Mouse (Mus musculus) lung, embryonic 15.5 days (tissue): ENCODE measurements around the gene Slc22a1. TPM values are rescaled to one million over a fixed set of nuclear protein-coding genes. Genes with fewer than 3 reads are reported as not detected.

ENCODE experiments used
- ATAC-seq: fragments of 200-750 bp; cut with Nextera tagmentation; 2 replicates; pipeline ENCODE4 v1.8.0; 2017; ENCODE audit warnings: moderate number of reproducible peaks, borderline replicate concordance; ENCODE audit not compliant: low FRiP score, low TSS enrichment; ENCODE audit errors: extremely low read depth
- H3K27ac ChIP-seq: fragments of 300-500 bp; sonication (generic); 2 replicates; pipeline ENCODE4 v1.5.1; 2015; ENCODE audit warnings: moderate library complexity, mild to moderate bottlenecking, inconsistent platforms
- H3K27me3 ChIP-seq: fragments of 300-500 bp; sonication (generic); 2 replicates; pipeline ENCODE4 v1.6.1; 2015; ENCODE audit warnings: inconsistent platforms
- H3K36me3 ChIP-seq: fragments of 300-500 bp; sonication (generic); 2 replicates; pipeline ENCODE4 v1.6.1; 2015; ENCODE audit warnings: inconsistent platforms
- H3K4me1 ChIP-seq: fragments of 300-500 bp; sonication (generic); 2 replicates; pipeline ENCODE4 v1.6.1; 2015; ENCODE audit warnings: inconsistent platforms
- H3K4me2 ChIP-seq: fragments of 300-500 bp; sonication (generic); 2 replicates; pipeline ENCODE4 v1.6.1; 2015; ENCODE audit warnings: inconsistent platforms, mild to moderate bottlenecking, moderate library complexity
- H3K4me3 ChIP-seq: fragments of 300-500 bp; sonication (generic); 2 replicates; pipeline ENCODE4 v1.5.1; 2015; ENCODE audit warnings: mild to moderate bottlenecking, inconsistent platforms
- H3K9ac ChIP-seq: fragments of 300-500 bp; sonication (generic); 2 replicates; pipeline ENCODE4 v1.6.1; 2015; ENCODE audit warnings: inconsistent platforms
- H3K9me3 ChIP-seq: fragments of 300-500 bp; sonication (generic); 2 replicates; pipeline ENCODE4 v1.6.1; 2016; ENCODE audit warnings: inconsistent platforms
- whole genome bisulfite sequencing: fragments of 180-500 bp; shearing (Covaris S2); methylation state at CpG from one replicate; pipeline ENCODE4 v1.1.7; 2015; 5-methylcytosine and 5-hydroxymethylcytosine counted together
- polyA plus RNA-seq: library from polyadenylated mRNA; unstranded; fragments of >200 nt; fragmentation: Nextera tagmentation; extraction: Ambion mirVana; gene quantifications from 2 replicates; pipeline ENCODE4 v1.2.1, GENCODE M21; 2015

Slc22a1 gene
- polyA plus RNA-seq, 1 experiment from 2014 or later = 11.1 TPM

DNA sequence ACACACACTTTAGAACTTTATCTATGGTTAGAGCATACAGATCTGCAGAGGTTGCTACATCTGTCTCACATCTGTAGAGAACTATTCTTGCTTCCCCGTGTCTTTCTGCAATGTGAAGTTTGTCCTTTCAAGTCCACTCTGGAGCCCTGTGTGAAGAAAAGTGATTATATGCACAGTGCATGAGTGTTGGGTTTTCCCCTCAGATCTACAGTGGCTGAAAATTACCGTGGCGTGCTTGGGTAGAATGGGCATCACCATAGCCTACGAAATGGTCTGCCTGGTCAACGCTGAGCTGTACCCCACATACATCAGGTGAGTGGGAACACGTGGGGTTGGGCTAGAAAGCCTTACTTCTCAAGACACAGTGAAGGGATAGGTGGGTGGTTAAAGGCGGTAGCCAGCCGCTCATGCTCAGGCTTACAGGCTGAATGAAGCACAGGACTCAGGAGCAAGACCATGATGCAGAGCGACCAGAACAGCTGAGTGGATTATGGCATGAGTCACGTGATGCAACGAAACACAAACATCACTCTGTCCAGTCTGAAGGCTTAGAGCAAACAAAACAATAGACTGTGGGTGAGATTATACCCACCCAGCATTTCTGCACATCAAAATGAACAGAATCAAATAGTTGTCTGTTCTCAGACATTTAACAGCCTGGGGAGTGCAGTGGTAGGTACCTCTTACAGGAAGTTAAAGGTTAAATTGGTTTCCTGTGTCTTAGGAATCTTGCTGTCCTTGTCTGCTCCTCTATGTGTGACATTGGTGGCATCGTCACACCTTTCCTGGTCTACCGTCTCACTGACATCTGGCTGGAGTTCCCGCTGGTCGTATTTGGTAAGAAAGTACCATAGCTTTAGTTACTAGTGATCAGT, 60.9 kb downstream of the Slc22a1 start:
- H3K9ac ChIP-seq = no peak overlapping the region
- H3K4me3 ChIP-seq = no peak overlapping the region
- no peak overlapping the region for H3K27ac ChIP-seq
- H3K4me1 ChIP-seq = peaks cover 13% of the 10 kb centered on the region
- ATAC-seq = no peak
- no peaks in the 10 kb centered on the region for H3K9me3 ChIP-seq
- H3K27me3 ChIP-seq = no peaks in the 10 kb centered on the region
- H3K36me3 ChIP-seq = no peaks in the 10 kb centered on the region
- 76% methylated on average over 15 of the region's 15 CpGs for WGBS
- no peak overlapping the region for H3K4me2 ChIP-seq

- Histone ChIP-seq H3K9ac (no peak overlapping the region), H3K4me2 (no peak overlapping the region), H3K4me3 (no peak overlapping the region), H3K27me3 (no peaks in the 10 kb centered on the region), H3K36me3 (no peaks in the 10 kb centered on the region), H3K27ac (no peak overlapping the region), H3K9me3 (no peaks in the 10 kb centered on the region), H3K4me1 (no peaks in the 10 kb centered on the region)
- no peak for ATAC-seq
These were observed 68.4 kb downstream of the Slc22a1 start for GRCm38 (mm10) chr17:12607202-12607601.

DNA sequence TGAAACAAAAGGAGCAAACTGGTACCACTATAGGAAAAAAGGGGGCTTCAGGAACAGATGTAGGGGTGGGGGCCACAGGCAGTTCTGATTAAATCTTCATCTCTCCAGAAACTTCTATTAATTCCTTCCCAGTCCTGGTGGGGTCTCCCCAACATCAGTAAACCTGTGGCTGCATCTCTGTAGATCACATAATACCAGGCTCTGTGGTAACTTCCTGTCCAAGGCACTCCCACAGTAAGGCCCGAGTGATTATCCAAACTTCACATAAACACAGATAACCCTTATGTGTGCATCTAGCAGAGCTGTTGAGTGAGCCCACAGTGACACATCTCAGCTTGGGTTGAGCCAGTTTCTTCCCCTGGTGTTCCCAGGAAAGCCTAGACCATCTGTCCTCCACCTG, 69.0 kb downstream of the Slc22a1 start:
- no peak overlapping the region for H3K27ac ChIP-seq

More for the DNA sequence above, 69.0 kb downstream of the Slc22a1 start:
- H3K4me1 ChIP-seq = no peaks in the 10 kb centered on the region
- no peak overlapping the region for H3K4me2 ChIP-seq
- 8% methylated on average over 1 of the region's 1 CpGs for WGBS
- H3K9me3 ChIP-seq = no peaks in the 10 kb centered on the region
- no peak overlapping the region for H3K9ac ChIP-seq
- ATAC-seq = peak; percentile 67
- no peak overlapping the region for H3K4me3 ChIP-seq
- no peaks in the 10 kb centered on the region for H3K36me3 ChIP-seq
- no peaks in the 10 kb centered on the region for H3K27me3 ChIP-seq

Other genes starting within 250 kb of the Slc22a1 start
- 0.40 and 0.93 TPM in 2 replicates for gene Slc22a3, start 168.1 kb downstream of the Slc22a1 start, polyA plus RNA-seq
- gene Slc22a2, start 91.7 kb downstream of the Slc22a1 start, polyA plus RNA-seq = 0.06 TPM in 1 of 2 replicates, not detected in the other
- gene Igf2r, start 93.8 kb upstream of the Slc22a1 start, polyA plus RNA-seq = 58.4 and 62.5 TPM in 2 replicates
- gene Mas1, start 192.3 kb upstream of the Slc22a1 start, polyA plus RNA-seq = 0.15 and 0.69 TPM in 2 replicates
- not detected in 2 replicates for gene Mrgprh, start 200.2 kb upstream of the Slc22a1 start, polyA plus RNA-seq
- gene Pnldc1, start 234.4 kb upstream of the Slc22a1 start, polyA plus RNA-seq = 1.1 and 1.5 TPM in 2 replicates
- 394 and 401 TPM in 2 replicates for gene Tcp1, start 239.9 kb upstream of the Slc22a1 start, polyA plus RNA-seq
- gene Mrpl18, start 240.5 kb upstream of the Slc22a1 start, polyA plus RNA-seq = 154 and 155 TPM in 2 replicates